Mouse (Mus musculus) lung, adult 2 months (tissue): ENCODE data around the gene Sh3rf3. TPM values are rescaled to one million over a fixed set of nuclear protein-coding genes. Genes with fewer than 3 reads are reported as not detected.
A peak's percentile ranks its signal among the peaks of the same experiment; 100 is the strongest.
"Not testable (repeated sequence)": the region's sequence is repeated elsewhere in the genome, so short reads cannot be mapped to it uniquely, and the experiment has no call there.

Source experiments
- DNase-seq: peaks from one replicate; pipeline ENCODE4 v3.0.0; 2022
- H3K4me1 ChIP-seq: fragments of 200-500 bp; 2 replicates; pipeline ENCODE4 v1.6.1; 2011; ENCODE audit warnings: low read length; ENCODE audit not compliant: control insufficient read depth, insufficient read depth
- H3K4me3 ChIP-seq: fragments of 200-500 bp; replicated peaks from 2 replicates; pipeline ENCODE3; 2011; ENCODE audit warnings: low read depth, mild to moderate bottlenecking, control low read depth, low read length; ENCODE audit errors: extremely low read depth
- CTCF ChIP-seq: fragments of 200-500 bp; IDR thresholded peaks from 2 replicates; pipeline ENCODE4 v1.5.1; 2011; ENCODE audit warnings: mild to moderate bottlenecking, low read length, control low read depth; ENCODE audit not compliant: insufficient read depth
- POLR2A ChIP-seq: fragments of 200-500 bp; IDR thresholded peaks from 2 replicates; pipeline ENCODE4 v1.6.1; 2011; ENCODE audit warnings: low read depth, mild to moderate bottlenecking, control low read depth, low read length, borderline replicate concordance; ENCODE audit errors: extremely low read depth
- WGBS: fragments of 180-500 bp; shearing (Covaris S2); methylation state at CpG from one replicate; pipeline ENCODE4 v1.1.7; 2018; 5-methylcytosine and 5-hydroxymethylcytosine counted together
- polyA plus RNA-seq: library from polyadenylated mRNA; depleted of rRNA; stranded (reverse); fragments of >200 nt; gene quantifications from 2 replicates; pipeline ENCODE4 v1.2.3, GENCODE M21; 2012

Sh3rf3 gene
- polyA plus RNA-seq, 1 experiment = 10.1 TPM

DNA sequence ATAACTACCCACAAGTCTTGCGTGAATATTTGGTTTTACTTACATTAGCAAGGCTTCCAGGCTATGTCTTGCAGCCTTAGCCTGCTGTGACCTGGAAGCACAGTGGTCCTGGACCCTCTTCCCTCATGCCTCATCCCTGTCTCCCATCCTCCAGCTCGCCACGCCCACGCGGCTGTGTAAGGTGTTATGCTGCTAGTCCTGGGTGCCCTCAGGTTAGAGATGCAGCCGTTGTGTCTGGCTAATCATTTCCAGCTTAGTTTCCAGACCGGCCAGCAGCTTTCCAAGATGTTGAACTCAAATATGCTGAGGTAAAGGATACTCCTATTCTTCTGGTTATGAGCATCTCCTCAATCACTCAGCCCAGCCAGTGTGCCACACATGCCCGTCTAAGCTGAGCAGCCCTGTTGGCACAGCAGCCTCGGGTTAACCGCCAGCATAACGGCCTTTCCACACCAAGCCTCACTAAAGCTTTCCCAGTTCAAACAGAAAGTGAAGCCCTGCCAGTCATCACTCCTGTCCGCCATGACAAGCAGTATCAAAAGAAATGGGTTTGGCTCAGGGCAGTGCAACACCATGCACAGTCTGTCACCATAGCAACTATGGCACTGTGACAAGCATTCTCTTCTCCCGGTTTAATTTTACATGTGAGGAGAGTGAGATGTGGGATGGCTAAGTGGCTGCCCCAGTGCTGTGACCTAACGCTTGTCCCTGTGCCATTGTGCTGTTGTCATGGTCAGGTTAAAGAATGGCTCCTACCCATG, 276.9 kb downstream of the Sh3rf3 start:
- no peak overlapping the region for H3K4me3 ChIP-seq
- DNase-seq = no peak
- 69% methylated on average over 14 of the region's 14 CpGs for WGBS
- TF ChIP-seq CTCF (no peak), POLR2A (no peak)
- H3K4me1 ChIP-seq = no peaks in the 10 kb centered on the region

- no peak for DNase-seq
- Histone ChIP-seq H3K4me3 (no peak overlapping the region), H3K4me1 (no peaks in the 10 kb centered on the region)
- TF ChIP-seq CTCF (no peak), POLR2A (no peak)
- WGBS = 78% methylated on average over 7 of the region's 7 CpGs
Observed at GRCm38 (mm10) chr10:59090622-59090971, 277.4 kb downstream of the Sh3rf3 start.

DNA sequence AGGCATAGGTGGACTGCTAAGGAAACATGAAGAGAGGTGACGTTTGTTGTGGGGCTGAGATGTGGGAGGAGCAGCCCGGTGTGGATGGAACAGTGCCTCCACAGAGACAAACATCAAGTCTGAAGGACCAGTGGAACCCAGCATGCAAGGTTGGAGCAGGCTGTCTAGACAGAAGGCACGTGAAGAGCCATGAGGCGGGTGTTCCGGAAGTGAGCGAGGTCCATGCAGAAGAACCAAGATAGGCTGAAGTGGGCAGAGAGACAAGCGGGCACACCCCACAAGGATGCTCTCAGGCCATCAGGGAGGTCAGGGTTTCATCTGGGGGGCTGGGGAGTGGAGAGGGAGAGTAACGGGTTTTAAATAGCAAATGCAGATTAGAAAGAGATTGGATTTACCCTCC, 278.4 kb downstream of the Sh3rf3 start:
- Histone ChIP-seq H3K4me3 (no peak overlapping the region), H3K4me1 (no peaks in the 10 kb centered on the region)
- no peak for DNase-seq
- WGBS = 87% methylated on average over 8 of the region's 8 CpGs
- TF ChIP-seq POLR2A = no peak
- TF ChIP-seq CTCF = no peak

GRCm38 (mm10) chr10:59091988-59092387, 278.8 kb downstream of the Sh3rf3 start:
- WGBS = 94% methylated on average over 7 of the region's 7 CpGs
- DNase-seq = no peak
- no peak for TF ChIP-seq POLR2A
- TF ChIP-seq CTCF = no peak

GRCm38 (mm10) chr10:59103076-59103475, 289.9 kb downstream of the Sh3rf3 start:
- WGBS = 91% methylated on average over 5 of the region's 5 CpGs
- not testable (repeated sequence) for H3K4me1 ChIP-seq, DNase-seq, H3K4me3 ChIP-seq

More at GRCm38 (mm10) chr10:59091988-59092387, 278.8 kb downstream of the Sh3rf3 start:
- no peaks in the 10 kb centered on the region for H3K4me1 ChIP-seq
- no peak overlapping the region for H3K4me3 ChIP-seq

- WGBS = 94% methylated on average over 5 of the region's 5 CpGs
- Histone ChIP-seq H3K4me1 (no peaks in the 10 kb centered on the region), H3K4me3 (no peak overlapping the region)
- no peak for DNase-seq
- TF ChIP-seq POLR2A = no peak
- TF ChIP-seq CTCF = no peak
Observed at GRCm38 (mm10) chr10:59104683-59105082, 291.5 kb downstream of the Sh3rf3 start.

- no peak for DNase-seq
- TF ChIP-seq CTCF (no peak), POLR2A (no peak)
- Histone ChIP-seq H3K4me1 (no peaks in the 10 kb centered on the region), H3K4me3 (no peak overlapping the region)
- WGBS = 73% methylated on average over 8 of the region's 8 CpGs
Observed at GRCm38 (mm10) chr10:59105885-59106284, 292.7 kb downstream of the Sh3rf3 start.

GRCm38 (mm10) chr10:59106644-59107043, 293.5 kb downstream of the Sh3rf3 start:
- Histone ChIP-seq H3K4me3 (no peak overlapping the region), H3K4me1 (no peaks in the 10 kb centered on the region)
- TF ChIP-seq CTCF (no peak), POLR2A (no peak)
- DNase-seq = no peak
- 78% methylated on average over 3 of the region's 3 CpGs for WGBS

DNA sequence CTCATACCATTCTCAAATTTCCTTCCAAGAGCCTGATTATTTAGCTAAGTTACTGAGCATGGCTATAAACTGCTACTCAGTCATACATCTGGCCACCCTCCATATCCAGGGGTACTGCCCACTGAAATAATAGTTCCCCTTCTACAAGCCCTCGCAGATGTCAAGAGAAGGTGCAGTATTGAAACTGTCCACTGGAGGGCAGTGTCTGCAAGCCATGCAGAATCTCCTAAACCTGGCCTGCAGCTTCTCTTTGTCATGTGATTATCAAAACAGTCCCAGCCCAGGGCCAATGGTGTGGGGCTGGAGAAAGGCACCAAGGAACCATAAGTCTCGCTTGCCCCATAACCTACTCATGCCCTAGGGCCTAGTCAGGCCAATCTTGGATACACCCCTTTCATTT, 295.9 kb downstream of the Sh3rf3 start:
- Histone ChIP-seq H3K4me3 (no peak overlapping the region), H3K4me1 (no peaks in the 10 kb centered on the region)
- WGBS = 18% methylated on average over 2 of the region's 2 CpGs
- DNase-seq = peak; percentile 74
- TF ChIP-seq CTCF (peak; percentile 75), POLR2A (no peak)

DNA sequence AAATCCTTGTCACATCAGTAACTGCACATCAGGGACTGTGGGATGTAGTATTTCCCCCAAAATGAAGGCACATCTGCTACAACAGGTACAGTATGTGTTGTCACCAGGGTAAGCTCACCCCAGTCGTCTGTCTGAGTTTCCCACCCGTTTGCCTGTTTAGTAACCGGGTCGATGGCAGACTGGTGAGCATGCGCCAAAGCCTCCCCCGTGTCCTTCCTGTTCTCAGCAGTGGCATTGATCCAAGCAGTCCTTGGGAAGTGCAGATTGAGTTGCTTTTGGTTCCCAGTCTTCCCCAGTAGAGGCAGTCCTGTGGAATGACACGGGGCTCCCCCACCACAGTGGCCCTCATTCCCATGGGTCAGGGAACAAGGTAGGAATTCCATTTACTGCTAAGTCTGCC, 297.2 kb downstream of the Sh3rf3 start:
- WGBS = 76% methylated on average over 7 of the region's 7 CpGs

More for the DNA sequence above, 297.2 kb downstream of the Sh3rf3 start:
- TF ChIP-seq CTCF = no peak
- no peak for TF ChIP-seq POLR2A
- no peaks in the 10 kb centered on the region for H3K4me1 ChIP-seq
- H3K4me3 ChIP-seq = no peak overlapping the region
- DNase-seq = no peak
